Mouse (Mus musculus) CH12.LX (cell line): ENCODE results near the gene Add2.

Source experiments
- MEF2A ChIP-seq: IDR thresholded peaks from 2 replicates; pipeline ENCODE4 v1.6.1; 2014; ENCODE audit warnings: low read depth, mild to moderate bottlenecking, inconsistent platforms, low read length, improper control_type of control experiment, borderline replicate concordance
- MXI1 ChIP-seq: IDR thresholded peaks from 2 replicates; pipeline ENCODE4 v1.6.1; 2011; ENCODE audit warnings: mild to moderate bottlenecking, low read depth, low read length, improper control_type of control experiment
- POLR2A ChIP-seq: IDR thresholded peaks from 2 replicates; pipeline ENCODE4 v1.6.1; 2011; ENCODE audit warnings: low read depth, mild to moderate bottlenecking, improper control_type of control experiment, low read length

DNA sequence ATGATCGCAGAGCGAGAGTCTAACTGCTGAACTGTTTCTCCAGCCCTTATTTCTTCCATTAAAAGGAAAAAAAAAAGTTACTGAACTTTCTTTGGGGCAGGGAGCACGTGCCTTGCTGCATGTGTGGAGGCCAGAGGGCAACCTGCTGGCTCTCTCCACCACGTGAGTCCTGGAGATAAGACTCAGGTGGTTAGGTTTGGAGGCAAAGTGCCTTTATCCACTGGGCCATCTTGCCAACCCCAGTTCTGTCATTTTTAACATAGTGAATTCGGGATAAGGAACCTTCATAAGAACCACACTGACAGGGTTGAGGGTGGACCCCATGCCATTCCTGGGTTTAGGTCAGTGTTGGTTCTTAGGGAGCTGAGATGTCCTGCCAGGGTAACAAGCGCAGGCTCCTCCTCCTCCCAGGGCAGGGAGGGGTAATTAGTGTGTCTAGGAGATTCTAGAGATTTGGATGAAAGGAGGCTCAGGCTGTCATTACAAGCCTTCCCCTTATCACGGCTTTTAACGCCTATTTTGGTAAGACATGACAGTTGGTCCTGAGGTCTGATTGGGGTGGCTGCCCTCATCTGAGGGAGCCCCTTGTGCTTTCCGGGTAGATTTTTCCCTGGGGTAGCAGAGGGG lies 101.5 kb downstream of the Add2 start:
- TF ChIP-seq MEF2A (no peak), MXI1 (no peak), POLR2A (no peak)
